ENCODE assay signal across 20 mouse cellular contexts in genomic region chr10:117848981-117849380, GRCm38 (mm10).
"Had no signal": no experiment of that assay in that cellular context is flagged by ENCODE, and none has a peak within 500 bp of the region (broad histone marks: within the 10 kb centered on the region; RNA-seq: fewer than 3 reads in every experiment).

No protein-coding gene starts in this region.

- H3K9me3 ChIP-seq: lung, embryonic 15.5 days; megakaryocyte, embryonic 14.5 days; midbrain, embryonic 12.5 days; neural tube, embryonic 13.5 days; neural tube, embryonic 15.5 days; stomach, embryonic 15.5 days had no signal

- H3K9ac ChIP-seq: liver, postnatal 0 days; lung, embryonic 15.5 days; midbrain, embryonic 12.5 days; neural tube, embryonic 13.5 days; neural tube, embryonic 15.5 days; stomach, embryonic 15.5 days had no signal

- H3K4me3 ChIP-seq: lung, embryonic 15.5 days; midbrain, embryonic 12.5 days; myocyte; neural tube, embryonic 13.5 days; neural tube, embryonic 15.5 days; stomach, embryonic 15.5 days had no signal

- H3K36me3 ChIP-seq: lung, embryonic 15.5 days; midbrain, embryonic 12.5 days; neural tube, embryonic 13.5 days; neural tube, embryonic 15.5 days; stomach, embryonic 15.5 days had no signal

- H3K27me3 ChIP-seq: lung, embryonic 15.5 days; megakaryocyte, embryonic 14.5 days; neural tube, embryonic 13.5 days; neural tube, embryonic 15.5 days; stomach, embryonic 15.5 days had no signal

- DNase-seq: liver, postnatal 0 days; lung, adult 2 months; lung, postnatal 14 days; lung, postnatal 36 days; midbrain, embryonic 14.5 days; retina, postnatal 1 day; right cerebral cortex, adult 18-20 months; right cerebral cortex, postnatal 25 days; thymus, adult 2 months; thymus, postnatal 25 days; thymus, postnatal 4 days had no signal

- H3K27ac ChIP-seq: lung, embryonic 15.5 days; macrophage; midbrain, embryonic 12.5 days; neural tube, embryonic 13.5 days; neural tube, embryonic 15.5 days; stomach, embryonic 15.5 days; stomach, postnatal 0 days had no signal
